Mouse (Mus musculus): ENCODE data around the gene 1500011B03Rik.

GRCm38 (mm10) chr5:114825978-114826691 is 2.9 kb upstream of the 1500011B03Rik start:
- TF ChIP-seq POLR2A (IDR thresholded peaks at IDR 0.05; ENCODE audit: borderline replicate concordance, low read depth, low read length): no peak
- TF ChIP-seq CTCF (IDR thresholded peaks at IDR 0.05; ENCODE audit: low read depth, low read length): no peak
